ENCODE assay signal across 8 mouse cellular contexts in genomic region chr8:72443338-72443993, GRCm38 (mm10). TPM values are rescaled to one million over a fixed set of nuclear protein-coding genes. Genes with fewer than 3 reads are reported as not detected.
DNase-seq lines count a peak whose midpoint lies in the region; ATAC-seq lines count a peak whose summit lies in the region.

TSS of gene Calr3 (minus strand) at chr8:72443870.
TSS of gene 1700030K09Rik (plus strand) at chr8:72443880.

- peak; percentile 99 for DNase-seq in R1 (ENCODE audit: low read depth, low spot score)
- peak; percentile 98 to 99 for DNase-seq in cerebellum, postnatal 25 days
- peak; percentile 97 to 98 for DNase-seq in frontal cortex, postnatal 25 days (ENCODE audit: low spot score in 2 of 2)
- DNase-seq in hindbrain, embryonic 14.5 days (ENCODE audit: low spot score): peak; percentile 98
- DNase-seq in layer of hippocampus, postnatal 36 days: peak; percentile 97
- DNase-seq in lung, postnatal 36 days: peak; percentile 100
- DNase-seq in retina, postnatal 1 day: peak; percentile 99
- peak; percentile 93 to 98 for DNase-seq in urinary bladder, adult 18-20 months (ENCODE audit: low spot score in 2 of 2)

- peaks cover 4% of the 10 kb centered on the region for H3K36me3 ChIP-seq in hindbrain, embryonic 14.5 days (replicated peaks; ENCODE audit: control insufficient read depth, insufficient read depth)

- H3K4me2 ChIP-seq in hindbrain, embryonic 14.5 days (replicated peaks): peak within 1 kb of the TSS; percentile 67

- H3K27ac ChIP-seq in hindbrain, embryonic 14.5 days: peak within 1 kb of the TSS; percentile 53; the same call in 1 of the 2 replicates

- H3K4me1 ChIP-seq in hindbrain, embryonic 14.5 days (replicated peaks; ENCODE audit: control insufficient read depth, insufficient read depth, low read length): 0 out of 2 replicates have a peak, but pooled peaks cover 5% of the 10 kb centered on the region

- no peaks in the 10 kb centered on the region for H3K27me3 ChIP-seq in hindbrain, embryonic 14.5 days (ENCODE audit: control insufficient read depth, insufficient read depth, low read length)

- peak; percentile 99 for ATAC-seq in hindbrain, embryonic 14.5 days (ENCODE audit: low FRiP score)

- peak within 1 kb of the TSS; percentile 42 for H3K4me3 ChIP-seq in hindbrain, embryonic 14.5 days (replicated peaks; ENCODE audit: low read length)

- 6% methylated on average over 34 of the region's 34 CpGs for WGBS in hindbrain, embryonic 14.5 days

- no peaks in the 10 kb centered on the region for H3K9me3 ChIP-seq in hindbrain, embryonic 14.5 days (ENCODE audit: control insufficient read depth, low read length)

- H3K9ac ChIP-seq in hindbrain, embryonic 14.5 days: peak within 1 kb of the TSS; percentile 76

RNA-seq across cellular contexts. Expression of gene Calr3, which starts in this region (rescaled TPM):
- polyA plus RNA-seq in hindbrain, embryonic 14.5 days (2014; fragmentation: Nextera tagmentation; extraction: Ambion mirVana): 0.92 and 1.7 TPM in 2 replicates
- 1 to 10 TPM in 1 of 2 experiments, under 1 TPM in 1; 0.32 to 1.4 TPM for total RNA-seq in layer of hippocampus, postnatal 36 days (2021)

RNA-seq across cellular contexts. Expression of gene 1700030K09Rik, which starts in this region (rescaled TPM):
- polyA plus RNA-seq in hindbrain, embryonic 14.5 days (2014; fragmentation: Nextera tagmentation; extraction: Ambion mirVana): 14.4 and 14.9 TPM in 2 replicates
- total RNA-seq in layer of hippocampus, postnatal 36 days (2021): 10 to 100 TPM; 14.7 to 15.7 TPM

Comparison
In these comparisons a context has a peak if more than half of its experiments do, and no peak if none do; other contexts are left out.
1. Peak in every context shown above with its lines: DNase-seq, ATAC-seq, H3K4me3 ChIP-seq and H3K27ac ChIP-seq.